Mouse (Mus musculus): ENCODE measurements at regions not wholly inside any gene's neighbourhood (a gene's known extent, or its start where the extent isn't known, plus 50 kb on each side); places are given as distances from the start of the nearest gene placed in this dataset.

DNA sequence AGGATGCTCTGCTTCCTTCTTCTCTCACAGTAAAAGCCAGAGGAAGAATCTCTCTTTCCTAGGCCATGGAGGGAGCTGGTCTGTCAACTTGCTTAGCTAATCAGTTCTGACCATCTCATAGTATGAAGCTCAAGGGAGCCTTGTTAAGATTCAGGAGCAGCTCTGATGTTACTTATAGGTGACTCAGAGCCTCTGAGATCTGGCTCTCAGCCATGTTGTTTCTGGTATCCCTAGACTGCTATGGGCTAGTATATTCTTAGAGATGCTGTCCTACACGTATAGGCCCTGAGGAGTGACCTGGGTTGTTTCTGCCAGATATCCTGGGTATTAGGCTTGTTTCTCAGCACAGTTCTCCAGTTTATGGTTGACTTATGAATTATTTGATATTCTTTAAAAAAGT lies 160.9 kb downstream of the 4930564D02Rik start:
- no peak overlapping the region for H3K27ac ChIP-seq (ENCODE audit: insufficient read depth, low read depth)
- H3K79me2 ChIP-seq (replicated peaks; ENCODE audit: control insufficient read depth, extremely low read depth, insufficient read depth, poor library complexity, severe bottlenecking) = no peaks in the 10 kb centered on the region
- H3K4me1 ChIP-seq (ENCODE audit: control insufficient read depth in 1 of 2, insufficient read depth in 2 of 2) = no peaks in the 10 kb centered on the region
- H3K9me3 ChIP-seq (replicated peaks; ENCODE audit: low read length) = no peaks in the 10 kb centered on the region
- in situ Hi-C loops (cut with MboI; ENCODE audit: low pct_ligation_motif_present, low pct_unique_long_range_greater_than_20kb, low sequenced_read_pairs) (no loop called here), dilution Hi-C loops (cut with MboI; ENCODE audit: extremely low pct_ligation_motif_present, extremely low pct_unique_long_range_greater_than_20kb, low sequenced_read_pairs) (no loop called here)
- no peak overlapping the region for H3K9ac ChIP-seq (ENCODE audit: insufficient read depth, low read depth)
- no peak for TF ChIP-seq E2F4 (IDR thresholded peaks at IDR 0.05; ENCODE audit: insufficient replicate concordance, low read depth, low read length)
- peaks cover 89% of the 10 kb centered on the region for H3K27me3 ChIP-seq (replicated peaks)
- DNase-seq (ENCODE audit: extremely low read depth) = no peak
- no peak overlapping the region for H3K4me3 ChIP-seq (replicated peaks in 1 of 3; ENCODE audit: low read depth in 2 of 3, low read length in 2 of 3, poor library complexity in 1 of 3)
- H3K36me3 ChIP-seq (replicated peaks in 1 of 2; ENCODE audit: control insufficient read depth in 1 of 2, insufficient read depth in 1 of 2, low read length in 1 of 2) = no peaks in the 10 kb centered on the region
- no peak overlapping the region for H3K4me2 ChIP-seq (ENCODE audit: insufficient read depth, low read depth, poor library complexity, severe bottlenecking)

DNA sequence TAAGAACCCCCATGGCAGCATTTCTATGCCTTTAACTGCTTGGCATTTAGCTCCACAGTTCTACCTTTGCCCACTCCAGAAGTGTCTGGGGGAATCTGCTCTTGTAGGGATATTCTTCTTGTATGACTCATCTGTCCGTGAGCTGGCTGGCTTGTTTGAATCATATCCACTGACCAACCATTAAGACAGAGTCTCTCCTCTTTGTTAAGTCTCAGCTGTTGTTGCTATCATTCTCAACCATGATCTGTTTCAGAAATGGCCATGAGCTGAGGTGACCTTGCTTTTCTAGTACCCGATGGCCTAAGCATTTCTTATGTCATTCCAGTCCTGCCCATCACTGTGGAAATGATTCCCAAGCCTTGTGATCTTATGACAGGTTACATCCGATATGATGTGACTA lies 161.8 kb downstream of the 4930564D02Rik start:
- H3K79me2 ChIP-seq (replicated peaks; ENCODE audit: control insufficient read depth, extremely low read depth, insufficient read depth, poor library complexity, severe bottlenecking) = no peaks in the 10 kb centered on the region
- H3K9ac ChIP-seq (ENCODE audit: insufficient read depth, low read depth) = no peak overlapping the region
- H3K9me3 ChIP-seq (replicated peaks; ENCODE audit: low read length) = no peaks in the 10 kb centered on the region
- no peaks in the 10 kb centered on the region for H3K36me3 ChIP-seq (replicated peaks in 1 of 2; ENCODE audit: control insufficient read depth in 1 of 2, insufficient read depth in 1 of 2, low read length in 1 of 2)
- no peak for DNase-seq (ENCODE audit: extremely low read depth)
- no peak for TF ChIP-seq POLR2AphosphoS2 (IDR thresholded peaks at IDR 0.05; ENCODE audit: low read depth, low read length)
- no peak for TF ChIP-seq MAX (IDR thresholded peaks at IDR 0.05; ENCODE audit: low read length)
- no peak for TF ChIP-seq JUND (conservative IDR thresholded peaks at IDR 0.05; ENCODE audit: low read depth, low read length)
- no peak for TF ChIP-seq JUN (IDR thresholded peaks at IDR 0.05; ENCODE audit: insufficient read depth, low read depth, low read length)
- no peak for TF ChIP-seq RAD21 (IDR thresholded peaks at IDR 0.05; ENCODE audit: low read depth, low read length)
- TF ChIP-seq TBP (conservative IDR thresholded peaks at IDR 0.05; ENCODE audit: low read depth, low read length) = no peak
- TF ChIP-seq POLR2A (IDR thresholded peaks at IDR 0.05; ENCODE audit: low read depth, low read length) = no peak
- no peak for TF ChIP-seq GABPA (IDR thresholded peaks at IDR 0.05; ENCODE audit: insufficient replicate concordance, low read depth, low read length)
- TF ChIP-seq ELF1 (IDR thresholded peaks at IDR 0.05; ENCODE audit: low read depth, low read length) = no peak
- no peak for TF ChIP-seq TCF12 (IDR thresholded peaks at IDR 0.05; ENCODE audit: low read depth, low read length)
- no peak for TF ChIP-seq RCOR1 (conservative IDR thresholded peaks at IDR 0.05; ENCODE audit: low read depth, low read length)
- TF ChIP-seq USF2 (conservative IDR thresholded peaks at IDR 0.05; ENCODE audit: low read depth, low read length) = no peak
- TF ChIP-seq NRF1 (IDR thresholded peaks at IDR 0.05; ENCODE audit: low read depth, low read length) = no peak
- no peak for TF ChIP-seq BHLHE40 (IDR thresholded peaks at IDR 0.05; ENCODE audit: low read depth, low read length)
- TF ChIP-seq PAX5 (IDR thresholded peaks at IDR 0.05; ENCODE audit: low read length) = no peak
- dilution Hi-C loops (cut with MboI; ENCODE audit: extremely low pct_ligation_motif_present, extremely low pct_unique_long_range_greater_than_20kb, low sequenced_read_pairs) = no loop called here
- peaks cover 88% of the 10 kb centered on the region for H3K27me3 ChIP-seq (replicated peaks)
- in situ Hi-C loops (cut with MboI; ENCODE audit: low pct_ligation_motif_present, low pct_unique_long_range_greater_than_20kb, low sequenced_read_pairs) = no loop called here
- no peaks in the 10 kb centered on the region for H3K4me1 ChIP-seq (ENCODE audit: control insufficient read depth in 1 of 2, insufficient read depth in 2 of 2)
- no peak overlapping the region for H3K4me3 ChIP-seq (replicated peaks in 1 of 3; ENCODE audit: low read depth in 2 of 3, low read length in 2 of 3, poor library complexity in 1 of 3)
- H3K27ac ChIP-seq (ENCODE audit: insufficient read depth, low read depth) = no peak overlapping the region
- no peak overlapping the region for H3K4me2 ChIP-seq (ENCODE audit: insufficient read depth, low read depth, poor library complexity, severe bottlenecking)
